Mouse (Mus musculus): Measurements from ENCODE around the gene Cks1brt.

DNA sequence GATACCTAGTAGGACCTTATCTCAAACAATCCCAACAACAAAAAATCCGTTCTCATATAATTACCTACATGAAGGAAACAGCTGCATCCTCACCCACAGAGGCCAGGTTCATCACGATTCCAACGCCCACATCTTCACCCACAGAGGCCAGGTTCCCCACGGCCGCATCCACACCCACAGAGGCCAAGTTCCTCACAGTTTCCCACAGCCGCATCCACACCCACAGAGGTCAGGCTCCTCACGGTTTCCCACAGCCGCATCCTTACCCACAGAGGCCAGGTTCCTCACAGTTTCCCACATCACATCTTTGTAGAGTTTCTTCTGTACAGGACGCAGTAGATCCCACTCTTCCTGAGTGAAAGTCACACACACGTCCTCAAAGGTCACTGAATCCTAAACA is 38.5 kb upstream of the Cks1brt start:
- TF ChIP-seq CTCF (IDR thresholded peaks at IDR 0.05; ENCODE audit: low read depth) (no peak), EP300 (IDR thresholded peaks at IDR 0.05; ENCODE audit: low read depth) (no peak)

Measured in liver, postnatal 0 days (tissue).